Mouse (Mus musculus) megakaryocyte, embryonic 14.5 days (primary cell): Measurements from ENCODE around the gene Gm21119.
"Not testable (repeated sequence)": the region's sequence is repeated elsewhere in the genome, so short reads cannot be mapped to it uniquely, and the experiment has no call there.

Experiments used
- FLI1 ChIP-seq: IDR thresholded peaks from 2 replicates; pipeline ENCODE4 v1.6.1; 2012; ENCODE audit warnings: low read length, inconsistent platforms, mixed read lengths
- GATA1 ChIP-seq: IDR thresholded peaks from 3 replicates; pipeline ENCODE4 v1.6.1; 2012; ENCODE audit warnings: mixed read lengths, low read length, inconsistent platforms, borderline replicate concordance

DNA sequence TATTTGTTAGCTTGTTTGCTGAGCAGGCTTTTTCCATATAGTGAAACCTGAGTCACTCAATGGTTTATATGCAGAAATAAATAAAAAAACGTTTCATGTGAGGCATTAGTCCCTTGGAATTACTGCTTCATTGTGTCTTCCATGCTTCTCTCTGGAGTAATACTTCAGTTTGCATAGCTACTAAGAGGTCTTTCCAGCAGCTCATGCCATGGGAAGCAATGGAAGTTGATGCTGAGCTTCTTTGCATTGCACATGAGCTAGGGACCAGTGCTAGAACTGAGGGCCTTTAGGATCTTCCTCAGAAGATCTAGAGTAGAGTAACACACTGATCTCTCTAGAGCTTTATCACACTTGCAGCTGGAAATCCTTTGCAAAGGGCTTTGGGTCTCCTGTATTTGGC, 23.2 kb downstream of the Gm21119 start:
- not testable (repeated sequence) for TF ChIP-seq GATA1, FLI1
